Mouse (Mus musculus): ENCODE measurements around the gene Upk1a. TPM values are rescaled to one million over a fixed set of nuclear protein-coding genes. Genes with fewer than 3 reads are reported as not detected.

The Upk1a gene
- total and polyA plus RNA-seq, 2 experiments from 2014 or later, result 0.84 to 1.5 TPM

GRCm38 (mm10) chr7:30572969-30573368, 39.7 kb downstream of the Upk1a start:
- DNase-seq (ENCODE audit: low spot score) (peak; percentile 35), ATAC-seq (ENCODE audit: low FRiP score) (no peak)
- H3K9me3 ChIP-seq (ENCODE audit: low read length), result no peaks in the 10 kb centered on the region
- no peak for TF ChIP-seq CTCF (IDR thresholded peaks at IDR 0.05)
- H3K4me2 ChIP-seq (ENCODE audit: low read depth, low read length, poor library complexity, severe bottlenecking), result no peak overlapping the region
- H3K27ac ChIP-seq (ENCODE audit: low read depth, low read length), result no peak overlapping the region
- no peaks in the 10 kb centered on the region for H3K27me3 ChIP-seq (ENCODE audit: insufficient read depth, low read length)
- H3K4me1 ChIP-seq (ENCODE audit: insufficient read depth, low read length), result no peaks in the 10 kb centered on the region
- peaks cover 94% of the 10 kb centered on the region for H3K36me3 ChIP-seq (ENCODE audit: insufficient read depth, low read length)
- 89% methylated on average over 2 of the region's 2 CpGs for WGBS
- no peak overlapping the region for H3K4me3 ChIP-seq (ENCODE audit: low read depth, low read length)
- no peak overlapping the region for H3K9ac ChIP-seq (replicated peaks; ENCODE audit: low read length, poor library complexity, severe bottlenecking)

GRCm38 (mm10) chr7:30572389-30572788, 40.3 kb downstream of the Upk1a start:
- ATAC-seq (ENCODE audit: low FRiP score), result no peak
- 84% methylated on average over 5 of the region's 5 CpGs for WGBS

GRCm38 (mm10) chr7:30567555-30567954, 45.1 kb downstream of the Upk1a start:
- Histone ChIP-seq H3K9me3 (ENCODE audit: low read length) (no peaks in the 10 kb centered on the region), H3K27ac (ENCODE audit: low read depth, low read length) (no peak overlapping the region), H3K4me2 (ENCODE audit: low read depth, low read length, poor library complexity, severe bottlenecking) (no peak overlapping the region), H3K4me3 (ENCODE audit: low read depth, low read length) (no peak overlapping the region), H3K36me3 (ENCODE audit: insufficient read depth, low read length) (peaks cover 61% of the 10 kb centered on the region), H3K27me3 (ENCODE audit: insufficient read depth, low read length) (no peaks in the 10 kb centered on the region), H3K4me1 (ENCODE audit: insufficient read depth, low read length) (no peaks in the 10 kb centered on the region), H3K9ac (replicated peaks; ENCODE audit: low read length, poor library complexity, severe bottlenecking) (no peak overlapping the region)
- no peak for ATAC-seq (ENCODE audit: low FRiP score)
- DNase-seq (ENCODE audit: low spot score), result no peak
- WGBS, result 92% methylated on average over 11 of the region's 11 CpGs
- no peak for TF ChIP-seq CTCF (IDR thresholded peaks at IDR 0.05)

More at GRCm38 (mm10) chr7:30572389-30572788, 40.3 kb downstream of the Upk1a start:
- DNase-seq (ENCODE audit: low spot score), result no peak
- Histone ChIP-seq H3K36me3 (ENCODE audit: insufficient read depth, low read length) (peaks cover 92% of the 10 kb centered on the region), H3K27ac (ENCODE audit: low read depth, low read length) (no peak overlapping the region), H3K4me2 (ENCODE audit: low read depth, low read length, poor library complexity, severe bottlenecking) (no peak overlapping the region), H3K9ac (replicated peaks; ENCODE audit: low read length, poor library complexity, severe bottlenecking) (no peak overlapping the region), H3K9me3 (ENCODE audit: low read length) (no peaks in the 10 kb centered on the region), H3K27me3 (ENCODE audit: insufficient read depth, low read length) (no peaks in the 10 kb centered on the region), H3K4me3 (ENCODE audit: low read depth, low read length) (no peak overlapping the region), H3K4me1 (ENCODE audit: insufficient read depth, low read length) (no peaks in the 10 kb centered on the region)
- no peak for TF ChIP-seq CTCF (IDR thresholded peaks at IDR 0.05)

GRCm38 (mm10) chr7:30566033-30566432, 46.6 kb downstream of the Upk1a start:
- peaks cover 50% of the 10 kb centered on the region for H3K36me3 ChIP-seq (ENCODE audit: insufficient read depth, low read length)
- no peak for ATAC-seq (ENCODE audit: low FRiP score)

GRCm38 (mm10) chr7:30564970-30565571, 47.6 kb downstream of the Upk1a start, which contains the start of gene Igflr1:
TSS of gene Igflr1 (plus strand) at chr7:30565427.
- H3K4me3 ChIP-seq (ENCODE audit: low read depth, low read length), result no peak within 1 kb of the TSS
- no peak for TF ChIP-seq CTCF (IDR thresholded peaks at IDR 0.05)
- no peak for ATAC-seq (ENCODE audit: low FRiP score)
- WGBS, result 95% methylated on average over 12 of the region's 12 CpGs
- no peak within 1 kb of the TSS; the same call in 1 of the 2 replicates for H3K4me2 ChIP-seq (ENCODE audit: low read depth, low read length, poor library complexity, severe bottlenecking)
- no peak within 1 kb of the TSS for H3K27ac ChIP-seq (ENCODE audit: low read depth, low read length)
- no peaks in the 10 kb centered on the region for H3K27me3 ChIP-seq (ENCODE audit: insufficient read depth, low read length)
- H3K36me3 ChIP-seq (ENCODE audit: insufficient read depth, low read length), result peaks cover 41% of the 10 kb centered on the region
- no peak for DNase-seq (ENCODE audit: low spot score)
- H3K9me3 ChIP-seq (ENCODE audit: low read length), result no peaks in the 10 kb centered on the region
- H3K4me1 ChIP-seq (ENCODE audit: insufficient read depth, low read length), result no peaks in the 10 kb centered on the region
- no peak within 1 kb of the TSS for H3K9ac ChIP-seq (replicated peaks; ENCODE audit: low read length, poor library complexity, severe bottlenecking)

More at GRCm38 (mm10) chr7:30566033-30566432, 46.6 kb downstream of the Upk1a start:
- no peak for TF ChIP-seq CTCF (IDR thresholded peaks at IDR 0.05)
- H3K27ac ChIP-seq (ENCODE audit: low read depth, low read length), result no peak overlapping the region
- H3K4me1 ChIP-seq (ENCODE audit: insufficient read depth, low read length), result no peaks in the 10 kb centered on the region
- no peak overlapping the region for H3K4me3 ChIP-seq (ENCODE audit: low read depth, low read length)
- DNase-seq (ENCODE audit: low spot score), result no peak
- H3K9me3 ChIP-seq (ENCODE audit: low read length), result no peaks in the 10 kb centered on the region
- no peak overlapping the region for H3K4me2 ChIP-seq (ENCODE audit: low read depth, low read length, poor library complexity, severe bottlenecking)
- H3K27me3 ChIP-seq (ENCODE audit: insufficient read depth, low read length), result no peaks in the 10 kb centered on the region
- H3K9ac ChIP-seq (replicated peaks; ENCODE audit: low read length, poor library complexity, severe bottlenecking), result no peak overlapping the region
- WGBS, result 90% methylated on average over 9 of the region's 9 CpGs

- no peaks in the 10 kb centered on the region for H3K9me3 ChIP-seq (ENCODE audit: low read length)
- no peaks in the 10 kb centered on the region for H3K27me3 ChIP-seq (ENCODE audit: insufficient read depth, low read length)
- 25% methylated on average over 6 of the region's 6 CpGs for WGBS
- peak overlapping the region; percentile 75 for H3K9ac ChIP-seq (replicated peaks; ENCODE audit: low read length, poor library complexity, severe bottlenecking)
- no peak for DNase-seq (ENCODE audit: low spot score)
- peak overlapping the region; percentile 86 for H3K27ac ChIP-seq (ENCODE audit: low read depth, low read length)
- H3K4me3 ChIP-seq (ENCODE audit: low read depth, low read length), result peak overlapping the region; percentile 63
- ATAC-seq (ENCODE audit: low FRiP score), result no peak
- H3K36me3 ChIP-seq (ENCODE audit: insufficient read depth, low read length), result peaks cover 29% of the 10 kb centered on the region
- 0 out of 2 replicates have a peak, but pooled peaks have one; percentile 1 for TF ChIP-seq CTCF (IDR thresholded peaks at IDR 0.05)
- H3K4me2 ChIP-seq (ENCODE audit: low read depth, low read length, poor library complexity, severe bottlenecking), result peak overlapping the region; percentile 78
- H3K4me1 ChIP-seq (ENCODE audit: insufficient read depth, low read length), result no peaks in the 10 kb centered on the region
These were observed 48.8 kb downstream of the Upk1a start for GRCm38 (mm10) chr7:30563906-30564280.

Data from midbrain, postnatal 0 days (tissue).